Mouse (Mus musculus) stomach, postnatal 0 days (tissue): ENCODE results near the gene H2al1c.
"Not testable (repeated sequence)": the region's sequence is repeated elsewhere in the genome, so short reads cannot be mapped to it uniquely, and the experiment has no call there.

Experiments used
- CTCF ChIP-seq: IDR thresholded peaks from 2 replicates; pipeline ENCODE4 v1.5.1; 2016; ENCODE audit warnings: antibody characterized with exemption, low read depth, mild to moderate bottlenecking, moderate library complexity
- EP300 ChIP-seq: optimal IDR thresholded peaks from 2 replicates; pipeline ENCODE3; 2016; ENCODE audit warnings: antibody characterized with exemption

DNA sequence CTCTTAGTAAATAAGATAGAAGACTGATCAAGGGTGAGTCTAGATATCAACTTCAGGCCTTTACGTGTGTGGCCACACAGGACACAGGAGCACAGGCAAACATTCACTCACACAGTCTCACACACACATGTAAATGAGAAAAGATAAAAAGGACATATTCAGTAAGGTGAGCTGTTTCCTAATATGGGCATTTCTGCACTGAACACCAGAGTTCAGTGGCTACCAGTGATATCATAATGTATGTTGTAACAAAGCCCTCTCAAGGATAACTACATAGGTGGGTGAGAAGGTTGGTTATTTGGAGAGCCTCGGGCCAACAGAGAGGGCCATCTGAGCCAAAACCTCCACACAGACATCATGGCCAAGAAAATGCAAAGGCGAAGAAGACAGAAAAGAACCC lies 6.2 kb downstream of the H2al1c start, which contains the start of gene H2al1e:
- not testable (repeated sequence) for TF ChIP-seq EP300, CTCF
